Mouse (Mus musculus) lung, postnatal 4 days (tissue): ENCODE data around the gene Slc39a13.

ENCODE experiments used
- DNase-seq, 2 experiments: peaks; one replicate each; pipeline ENCODE4 v3.0.0; 2021

Gene Slc39a13

DNA sequence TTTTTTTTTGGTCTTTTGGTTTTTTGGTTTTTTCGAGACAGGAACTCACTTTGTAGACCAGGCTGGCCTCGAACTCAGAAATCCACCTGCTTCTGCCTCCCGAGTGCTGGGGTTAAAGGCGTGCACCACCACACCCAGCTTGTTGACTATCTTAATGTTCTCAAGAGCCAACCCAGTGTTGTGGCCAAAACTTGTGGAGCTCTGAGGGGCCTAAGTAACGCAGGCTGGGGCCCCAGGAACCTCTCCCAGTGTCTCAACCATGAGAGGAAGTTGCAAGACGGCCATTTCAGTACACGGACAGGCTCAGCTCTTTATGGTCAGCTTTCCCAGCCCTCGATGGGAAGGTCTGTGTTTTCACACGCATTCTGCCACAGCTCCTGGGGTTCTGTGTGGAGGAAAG, 18.8 kb upstream of the Slc39a13 start:
- peak in 1 of 2 experiments; percentile 48 for DNase-seq

- no peak for DNase-seq
These were observed 17.2 kb upstream of the Slc39a13 start for GRCm38 (mm10) chr2:91087453-91087852.

GRCm38 (mm10) chr2:91086392-91087237, 16.4 kb upstream of the Slc39a13 start:
- DNase-seq = peak in 1 of 2 experiments; percentile 50

- DNase-seq = no peak
These were observed 15.5 kb upstream of the Slc39a13 start for GRCm38 (mm10) chr2:91085494-91086391.

DNA sequence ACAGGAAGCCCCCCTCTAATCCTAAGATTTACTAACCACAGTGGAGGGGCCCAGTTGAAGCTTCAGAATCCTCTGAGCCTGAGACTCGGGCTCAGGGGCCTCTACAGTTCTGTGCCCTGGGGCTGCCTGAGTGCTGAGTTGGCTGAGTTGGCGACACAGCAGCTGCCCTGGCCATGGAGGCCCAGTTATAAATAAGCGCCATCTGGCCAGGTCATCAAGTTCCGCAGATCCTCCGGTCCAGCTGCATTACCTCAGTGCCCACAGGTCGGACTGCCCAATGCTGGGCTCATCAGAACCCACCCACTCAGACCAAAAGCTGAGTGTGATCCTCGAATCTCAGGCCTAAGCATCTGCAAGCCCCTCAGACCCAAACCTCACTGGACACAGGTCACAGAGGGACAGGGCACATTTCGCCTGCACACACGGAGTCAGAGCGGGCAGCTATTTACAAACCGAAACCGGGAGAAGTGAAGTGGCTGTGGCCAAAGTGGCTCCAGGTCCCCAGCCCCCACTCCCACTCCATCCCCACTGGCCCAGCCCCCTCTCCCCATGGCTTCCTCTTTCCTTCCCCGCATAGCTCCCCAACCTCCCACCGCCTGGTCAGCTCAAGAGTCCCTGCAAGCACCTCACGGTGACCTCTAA, 14.1 kb upstream of the Slc39a13 start:
- DNase-seq = peak; percentile 59 to 64

- no peak for DNase-seq
These were observed 13.2 kb upstream of the Slc39a13 start for GRCm38 (mm10) chr2:91083366-91083940.

DNA sequence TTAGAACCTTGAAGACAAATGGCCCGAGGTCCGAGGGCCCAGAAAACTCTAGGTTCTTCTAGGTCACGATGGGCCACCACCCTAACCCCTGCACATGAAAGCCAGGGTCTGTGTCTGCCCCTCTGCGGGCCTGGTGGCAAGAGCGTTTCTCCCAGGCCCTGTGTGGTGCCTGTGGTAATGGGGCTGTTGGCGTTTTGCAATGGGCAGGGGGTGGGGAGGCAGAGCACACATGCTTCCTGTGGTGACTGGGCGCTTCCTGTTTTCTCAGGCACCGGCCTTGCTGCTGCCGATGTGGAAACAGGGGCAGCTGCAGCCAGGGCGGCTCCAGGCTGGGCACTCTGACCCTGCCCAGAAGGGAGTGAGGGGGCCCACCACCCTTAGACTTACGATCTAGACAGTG, 12.6 kb upstream of the Slc39a13 start:
- peak; percentile 83 to 86 for DNase-seq

GRCm38 (mm10) chr2:91081775-91082695, 11.8 kb upstream of the Slc39a13 start, which contains the start of gene Spi1:
Gene Spi1, plus strand, starts transcription at chr2:91082390.
- no peak for DNase-seq

DNA sequence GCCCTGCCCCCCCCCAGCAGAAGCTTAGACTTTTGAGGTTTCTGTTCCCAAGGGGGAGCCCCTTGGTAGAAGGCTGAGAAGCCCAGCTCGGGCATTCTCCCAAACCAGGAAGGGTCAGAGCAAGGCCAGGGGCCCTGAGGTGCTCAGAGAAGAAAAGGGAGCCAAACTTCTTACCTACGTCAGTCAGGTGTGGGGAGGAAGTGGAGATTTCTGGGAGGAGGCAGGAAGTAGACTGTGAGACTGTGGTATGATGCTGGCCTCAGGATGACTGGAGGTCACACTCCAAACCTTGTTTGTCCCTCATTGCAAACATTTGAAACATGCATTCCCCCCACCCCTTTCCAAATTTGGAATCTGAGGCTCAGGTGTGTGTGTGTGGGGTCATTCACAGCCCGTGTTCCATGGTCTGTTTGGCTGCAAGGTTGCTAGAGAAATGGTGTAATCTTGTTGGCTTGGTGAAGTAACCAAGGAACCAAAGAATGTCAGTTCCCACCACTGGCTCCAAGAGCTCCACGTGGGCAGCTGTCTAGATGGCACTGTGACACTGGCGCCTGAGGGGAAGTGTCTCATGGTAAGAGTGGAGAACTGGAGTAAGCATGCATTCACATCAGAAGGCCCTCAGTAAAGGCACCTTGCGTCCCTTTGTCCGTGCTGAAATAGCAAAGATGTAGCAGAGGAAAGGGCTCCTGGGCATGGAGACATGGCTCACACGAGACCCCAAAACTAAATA, 10.7 kb upstream of the Slc39a13 start:
- peak in 1 of 2 experiments; percentile 50 for DNase-seq

GRCm38 (mm10) chr2:91079026-91079384, 8.8 kb upstream of the Slc39a13 start:
- no peak for DNase-seq

DNA sequence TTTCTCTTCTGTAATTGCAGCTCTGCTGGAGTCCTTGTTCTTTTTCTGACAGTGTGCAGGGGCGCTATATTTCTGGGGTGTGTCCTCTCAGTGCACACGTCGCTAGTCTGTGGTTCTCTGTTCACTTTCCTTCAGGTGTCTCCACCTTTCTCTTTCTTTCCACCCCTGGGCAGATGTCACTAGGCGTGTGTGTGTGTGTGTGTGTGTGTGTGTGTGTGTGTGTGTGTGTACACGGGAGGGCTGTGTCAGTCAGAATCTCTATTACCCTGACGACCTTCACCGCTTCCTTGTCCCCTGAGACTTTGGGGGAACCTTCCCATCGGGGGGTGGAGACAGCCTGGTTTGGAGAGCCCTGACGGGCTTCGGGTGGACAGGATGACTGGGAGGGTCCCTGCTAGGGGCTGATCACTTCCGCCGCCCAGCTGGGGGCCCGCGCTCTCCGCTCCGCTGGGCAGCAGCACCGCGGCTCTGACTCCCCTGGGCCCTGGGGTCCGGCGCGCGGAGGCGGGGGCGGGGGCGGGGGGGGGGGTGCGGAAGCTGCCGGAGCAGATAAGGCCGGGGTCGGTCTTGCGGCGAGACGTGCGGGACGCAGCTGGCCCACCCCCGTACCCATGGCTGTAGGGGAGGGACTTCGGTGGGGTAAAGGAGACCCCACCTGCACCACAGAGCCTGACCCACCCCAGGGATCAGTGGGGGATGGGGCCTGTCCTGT, 8.3 kb upstream of the Slc39a13 start:
- DNase-seq = peak in 1 of 2 experiments; percentile 58

DNA sequence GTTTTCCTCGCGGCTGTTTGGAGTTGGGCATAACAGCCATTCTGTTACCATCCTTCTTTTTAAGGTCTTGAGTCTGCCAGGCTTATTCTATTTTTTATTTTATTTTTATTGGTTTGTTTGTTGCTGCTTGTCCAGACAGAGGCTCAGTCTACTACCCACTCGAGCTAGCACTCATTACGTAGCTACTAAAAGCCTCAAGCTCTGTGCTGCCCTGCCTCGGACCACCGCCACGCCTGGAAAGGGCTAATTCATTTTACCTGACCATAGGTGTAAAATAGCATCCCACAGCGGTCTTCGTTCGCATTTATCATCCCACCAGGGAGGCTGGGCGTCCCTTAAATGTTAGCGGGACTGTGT, 7.7 kb upstream of the Slc39a13 start:
- no peak for DNase-seq

DNA sequence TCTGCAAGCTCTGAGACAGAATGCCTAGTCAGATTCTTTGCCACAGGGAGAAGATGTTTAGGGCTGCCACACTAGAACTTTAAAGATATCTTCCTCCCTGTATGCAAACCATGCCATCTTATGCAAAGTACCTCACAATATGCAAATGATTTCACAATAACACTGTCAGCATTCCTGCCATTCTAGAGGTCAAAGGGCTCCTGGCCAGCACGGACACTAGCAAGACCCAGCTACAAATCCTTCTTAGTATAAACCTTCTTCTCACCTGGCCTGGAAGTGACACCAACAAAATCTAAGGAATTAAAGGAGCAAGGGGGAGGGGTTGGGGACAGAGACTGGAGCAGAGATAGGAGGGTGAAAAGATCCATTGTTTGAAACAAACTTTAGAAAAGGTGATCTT, 1.9 kb upstream of the Slc39a13 start:
- DNase-seq = no peak

DNA sequence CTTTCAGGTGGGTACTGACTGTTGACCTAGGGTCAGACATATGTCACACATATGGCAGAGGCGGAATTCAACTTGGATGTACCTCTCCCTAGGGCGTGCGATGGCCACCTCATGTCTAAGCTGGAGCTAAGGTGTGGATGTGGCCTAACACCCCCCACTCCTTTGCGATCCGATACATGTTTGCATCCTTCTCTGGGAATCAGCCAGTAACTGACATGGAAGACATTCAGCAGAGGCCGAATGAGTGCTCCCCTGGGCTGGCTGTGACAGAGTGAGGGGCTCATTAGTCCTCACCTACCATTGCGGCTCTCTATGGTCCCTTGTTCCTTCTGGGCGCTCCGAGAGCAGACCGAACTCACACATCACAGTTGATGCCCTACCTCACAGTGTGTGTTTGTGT, 842 bp upstream of the Slc39a13 start:
- no peak for DNase-seq

DNA sequence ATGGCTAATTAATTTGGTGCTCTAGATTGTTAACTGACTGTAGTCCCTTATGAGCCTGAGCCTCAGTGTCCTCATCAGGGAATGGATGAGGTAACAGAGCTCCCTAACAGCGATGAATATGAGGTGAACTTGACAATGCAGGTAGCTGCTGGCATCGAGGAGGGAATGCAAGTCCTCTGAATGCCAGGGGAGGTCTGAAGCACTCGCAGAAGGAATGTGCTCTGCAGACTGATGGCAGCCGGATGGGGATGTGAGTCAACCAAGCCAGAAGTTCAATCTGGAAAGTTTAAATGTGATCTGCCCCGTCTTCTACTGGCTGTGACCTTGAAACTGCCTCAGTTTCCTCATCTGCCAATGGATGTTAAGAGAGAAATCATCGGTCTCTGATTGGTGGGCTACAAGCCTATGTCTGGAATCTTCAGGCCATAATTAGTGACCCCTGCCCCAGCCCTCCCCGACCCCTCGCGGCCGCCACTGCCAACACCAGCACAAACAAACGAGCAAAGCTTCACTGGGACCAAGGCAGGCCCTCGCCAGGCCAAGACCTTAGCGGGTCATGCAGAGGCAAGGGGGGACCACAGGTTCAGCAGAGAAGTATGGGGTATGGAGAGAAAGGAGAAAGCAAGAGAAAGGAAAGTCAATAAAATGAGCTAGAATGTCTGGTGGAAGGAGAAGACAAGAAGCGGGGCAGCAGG, 764 bp downstream of the Slc39a13 start:
- peak in 1 of 2 experiments; percentile 41 for DNase-seq

- DNase-seq = no peak
These were observed 1.4 kb downstream of the Slc39a13 start for GRCm38 (mm10) chr2:91068872-91069165.

DNA sequence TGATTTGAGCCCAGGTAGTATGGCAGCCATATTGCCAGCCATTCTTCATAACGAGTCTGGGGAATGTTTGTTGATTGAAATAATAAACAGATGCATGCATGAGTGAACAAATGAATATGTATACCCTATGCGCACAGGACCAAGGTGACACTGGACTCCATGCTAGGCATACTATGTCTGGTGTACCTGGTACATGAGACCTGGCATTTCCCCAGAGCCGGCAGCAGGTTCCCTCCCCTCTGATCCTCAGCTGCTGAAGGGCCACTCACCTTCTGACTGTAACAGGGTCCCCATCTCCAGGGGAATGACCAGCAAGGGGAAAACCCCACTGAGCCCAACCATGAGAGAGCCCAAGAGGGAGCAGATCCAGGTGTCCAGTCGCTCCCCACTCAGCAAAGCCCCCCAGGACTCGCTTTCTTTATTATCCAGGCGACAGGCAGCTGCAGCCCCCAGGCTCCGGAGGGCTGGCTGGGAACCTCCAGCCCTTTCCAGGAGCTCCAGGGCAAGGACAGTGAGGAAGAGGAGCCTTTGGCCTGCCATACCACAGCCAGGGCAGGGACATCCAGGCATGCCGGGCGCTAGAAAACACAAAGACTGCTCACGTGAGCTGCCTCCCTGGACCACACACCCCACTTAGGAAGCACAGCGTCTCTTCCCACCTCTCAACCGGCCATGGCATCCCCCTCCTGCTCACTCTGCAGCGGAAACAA, 1.9 kb downstream of the Slc39a13 start:
- no peak for DNase-seq

DNA sequence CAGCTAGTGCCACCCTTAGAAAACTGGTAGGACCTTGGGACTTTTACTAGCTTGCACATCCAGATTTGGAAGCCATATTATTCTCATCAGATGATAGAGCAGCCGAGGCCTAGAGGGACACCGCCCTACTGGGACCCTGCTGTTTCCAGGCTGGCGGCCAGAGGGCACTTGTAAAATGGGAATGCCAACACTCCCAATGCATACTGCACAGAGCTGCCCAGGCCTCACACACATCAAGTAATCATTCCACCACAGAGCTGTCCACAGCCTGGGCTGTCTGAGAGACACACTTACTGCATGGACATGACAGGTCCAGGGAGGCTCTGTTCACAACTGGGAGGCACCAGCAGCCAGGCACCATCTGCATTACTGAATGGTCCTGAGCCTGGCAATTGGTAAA, 3.8 kb downstream of the Slc39a13 start:
- DNase-seq = no peak

GRCm38 (mm10) chr2:91065544-91065943, 4.7 kb downstream of the Slc39a13 start:
- peak in 1 of 2 experiments; percentile 69 for DNase-seq
